Comparison of ENCODE assay signal across 8 mouse cellular contexts in genomic region chr6:145359470-145360430, GRCm38 (mm10).
A peak's percentile ranks its signal among the peaks of the same experiment; 100 is the strongest.
DNase-seq lines count a peak whose midpoint lies in the region; ATAC-seq lines count a peak whose summit lies in the region.

No protein-coding gene starts in this region.

- peak; percentile 56 to 60 for DNase-seq in cerebellum, adult 18-20 months
- no peak for DNase-seq in cerebellum, adult 9-11 months
- DNase-seq in CD4-positive, CD25-positive, alpha-beta regulatory T cell, adult 2 months (ENCODE audit: low read depth, low spot score): peak; percentile 86
- DNase-seq in cerebellum, adult 8-10 months: peak; percentile 49
- DNase-seq in kidney, postnatal 10 days: peak; percentile 80
- DNase-seq in lung, postnatal 25 days (ENCODE audit: low spot score): peak; percentile 64
- peak; percentile 66 for DNase-seq in right cerebral cortex, postnatal 4 days

- ATAC-seq in granulocyte monocyte progenitor cell, adult 5-6 weeks (replicated peaks; ENCODE audit: poor library complexity, severe bottlenecking): peak; percentile 35; the same call in 1 of the 2 replicates
